Mouse (Mus musculus): ENCODE measurements around the gene Nek4.

Gene Nek4

DNA sequence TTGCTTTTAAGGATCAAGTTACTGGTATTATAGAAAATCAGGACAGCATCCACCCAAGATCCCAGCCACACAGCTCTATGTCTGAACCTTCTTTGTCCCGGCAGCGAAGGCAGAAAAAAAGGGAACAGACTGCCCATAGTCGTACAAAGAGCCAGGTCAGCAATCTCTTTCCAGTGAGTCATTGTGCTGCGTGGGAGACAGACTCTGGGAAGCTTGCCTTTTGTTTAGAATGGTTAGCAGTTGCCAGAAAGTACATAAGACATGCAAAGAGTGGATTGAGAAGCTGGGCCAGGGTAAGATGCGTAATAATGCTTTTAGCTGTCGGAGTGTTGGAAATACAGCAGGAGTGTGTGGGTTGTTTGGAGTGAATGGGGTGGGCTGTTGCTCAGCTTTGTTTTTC is 23.0 kb downstream of the Nek4 start:
- no peak for DNase-seq

- DNase-seq: no peak
Measured at GRCm38 (mm10) chr14:30976222-30976621, 25.0 kb downstream of the Nek4 start.

DNA sequence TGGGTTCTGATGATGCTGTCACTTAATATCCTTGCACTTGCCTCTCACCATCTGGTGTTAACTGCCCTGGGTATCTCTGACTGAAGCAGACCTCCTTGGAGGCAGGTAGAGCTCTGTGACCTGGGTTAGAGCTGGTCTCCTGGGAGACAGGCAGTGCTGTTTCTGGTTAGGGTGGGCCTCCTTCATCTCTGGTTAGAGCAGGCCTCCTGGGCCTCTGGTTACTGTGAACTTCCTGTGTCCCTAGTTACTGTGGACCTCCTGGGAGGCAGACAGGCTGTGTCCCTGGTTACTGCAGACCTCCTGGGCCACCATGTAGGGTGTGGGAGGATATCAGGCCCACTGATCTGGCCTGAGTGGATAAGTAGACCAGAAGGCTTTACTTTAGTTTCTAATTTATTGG is 45.2 kb downstream of the Nek4 start:
- no peak for DNase-seq

DNA sequence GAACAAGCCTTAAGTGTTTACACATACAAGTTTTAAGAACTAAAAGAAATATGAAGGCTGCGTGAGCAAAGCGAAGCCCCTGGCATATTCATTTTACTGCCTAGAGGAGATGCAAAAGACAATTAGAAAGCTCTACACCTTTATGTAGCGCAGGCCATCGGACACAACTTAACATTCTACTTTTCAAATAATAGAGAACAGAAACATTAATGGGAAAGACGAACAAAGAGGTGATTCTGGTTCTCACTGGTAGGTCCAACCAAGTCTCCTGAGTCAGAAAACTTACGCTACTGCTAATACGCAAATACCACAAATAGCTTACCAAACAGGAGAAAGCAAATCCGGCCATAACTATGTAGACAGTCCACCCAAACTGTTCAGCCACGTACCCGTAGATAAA is 49.2 kb downstream of the Nek4 start:
- no peak for DNase-seq

- no peak for DNase-seq
Measured at GRCm38 (mm10) chr14:31000816-31001306, 49.7 kb downstream of the Nek4 start.

- peak; percentile 72 to 75 for DNase-seq
Measured at GRCm38 (mm10) chr14:31001307-31002205, 50.4 kb downstream of the Nek4 start, which contains the start of the genes Glt8d1 and Spcs1. Glt8d1 (plus strand) TSS chr14:31001400. Spcs1 (minus strand) TSS chr14:31001672.

DNA sequence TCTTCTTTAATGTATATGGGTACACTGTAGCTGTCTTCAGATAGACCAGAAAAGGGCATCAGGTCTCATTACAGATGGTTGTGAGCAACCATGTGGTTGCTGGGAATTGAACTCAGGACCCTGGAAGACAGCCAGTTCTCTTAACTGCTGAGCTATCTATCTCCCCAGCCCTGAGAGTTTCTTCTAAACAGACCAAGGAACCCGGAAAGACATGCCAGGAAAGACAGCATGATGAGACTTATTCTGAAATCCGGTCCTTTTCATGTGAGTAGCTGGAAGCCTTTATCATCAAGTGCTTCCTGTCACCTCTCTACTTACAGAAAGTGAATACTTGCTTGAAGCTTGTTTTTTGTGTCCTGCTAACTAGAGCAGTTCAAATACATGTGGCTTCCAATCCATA is 53.4 kb downstream of the Nek4 start:
- no peak for DNase-seq

GRCm38 (mm10) chr14:31006779-31007178 is 55.6 kb downstream of the Nek4 start:
- DNase-seq: no peak

GRCm38 (mm10) chr14:31011588-31011987 is 60.4 kb downstream of the Nek4 start:
- DNase-seq: no peak

GRCm38 (mm10) chr14:31013928-31014327 is 62.8 kb downstream of the Nek4 start:
- no peak for DNase-seq

GRCm38 (mm10) chr14:31016063-31016462 is 64.9 kb downstream of the Nek4 start:
- DNase-seq: no peak

DNA sequence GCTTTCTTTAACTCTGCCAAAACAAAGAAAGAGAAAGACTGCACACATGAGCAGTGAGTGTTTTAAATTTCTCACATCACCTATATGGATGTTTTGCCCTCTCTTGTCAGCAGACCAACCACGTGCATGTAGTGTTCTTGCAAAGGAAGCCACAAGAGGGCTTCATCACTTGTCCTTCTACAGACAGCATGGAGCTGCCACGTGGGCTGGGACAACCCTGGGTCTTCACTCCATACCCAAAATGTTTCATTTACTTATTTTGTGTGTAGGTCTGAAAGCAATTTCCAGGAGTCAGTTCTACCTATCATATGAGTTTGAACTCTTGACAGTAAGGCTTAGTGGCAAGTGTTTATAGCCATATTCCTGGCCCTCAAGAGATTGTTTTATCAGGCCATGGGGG is 66.7 kb downstream of the Nek4 start:
- no peak for DNase-seq

- DNase-seq: peak; percentile 94 to 95
Measured at GRCm38 (mm10) chr14:31018860-31019291, 67.7 kb downstream of the Nek4 start, which contains the start of the genes Pbrm1 and Gnl3. Pbrm1 (plus strand) TSS chr14:31019138. Gnl3 (minus strand) TSS chr14:31019152.

DNA sequence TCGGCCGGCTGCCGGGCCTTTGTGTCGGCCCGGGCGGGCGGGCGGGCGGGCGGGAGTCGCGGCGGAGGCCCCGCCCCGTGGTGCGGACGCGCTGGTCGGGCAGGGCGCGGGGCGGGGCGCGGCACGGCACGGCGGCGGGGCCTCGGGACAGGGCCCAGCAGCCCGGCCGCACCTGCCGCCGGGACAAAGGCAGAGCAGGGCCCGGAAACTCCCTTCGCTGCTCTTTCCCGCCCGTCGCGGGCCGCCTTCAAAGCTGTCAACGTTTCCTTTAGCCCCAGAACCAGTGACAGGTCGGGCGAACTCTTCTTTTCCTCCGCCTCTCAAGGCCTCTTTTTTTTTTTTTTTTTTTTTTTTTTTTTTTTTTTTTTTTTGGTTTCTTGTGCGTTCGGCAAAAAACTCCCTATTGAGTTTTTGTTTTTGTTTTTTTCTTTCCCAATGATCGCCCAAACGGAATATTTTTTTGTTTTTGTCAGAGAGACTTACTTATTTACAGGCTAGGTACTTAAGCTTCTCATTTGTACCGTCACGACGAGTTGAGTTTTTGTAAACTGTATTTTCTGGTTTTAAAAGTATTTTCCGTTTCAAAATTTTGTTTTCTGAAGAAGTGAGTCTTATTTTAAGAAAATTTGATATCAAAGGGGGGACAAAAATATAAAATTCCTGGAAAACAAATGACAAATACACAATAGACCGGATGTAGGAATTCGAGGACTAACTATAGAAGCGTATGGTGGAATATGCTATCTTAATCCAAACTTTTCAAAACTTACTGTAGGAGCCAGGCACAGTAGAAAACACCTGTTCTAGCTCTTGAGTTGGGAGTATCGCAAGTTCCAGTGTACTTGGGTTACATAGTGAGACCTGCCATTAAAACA is 68.4 kb downstream of the Nek4 start:
- peak; percentile 82 to 87 for DNase-seq

DNA sequence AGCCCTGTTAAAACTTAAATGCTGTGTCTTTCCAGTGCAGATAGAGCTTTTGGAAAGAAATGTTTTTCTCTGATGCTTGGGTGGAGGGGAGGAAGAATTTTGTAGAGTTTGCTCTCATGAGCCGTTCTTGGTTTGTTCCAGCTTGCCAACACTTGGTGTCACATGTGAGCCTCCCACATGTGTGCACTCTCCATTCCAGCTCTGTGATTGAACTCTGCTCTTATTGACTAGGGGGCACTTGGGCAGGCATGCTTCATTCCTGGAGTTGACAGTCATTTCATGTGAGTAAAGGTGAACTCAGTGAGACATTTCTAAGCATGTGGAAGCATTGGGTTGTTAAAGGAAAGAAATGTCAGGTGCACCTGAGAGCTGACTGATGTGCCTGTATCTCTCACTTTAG is 71.4 kb downstream of the Nek4 start:
- DNase-seq: no peak

- DNase-seq: no peak
Measured at GRCm38 (mm10) chr14:31025785-31026184, 74.6 kb downstream of the Nek4 start.

Data from thymus, adult 18-20 months (tissue).